Mouse (Mus musculus) NIH3T3 (cell line): ENCODE data around the gene Spock1.

Experiments used
- DNase-seq: peaks from one replicate; pipeline ENCODE4 v3.0.0-alpha.2; 2012; ENCODE audit warnings: low read depth

The Spock1 gene

DNA sequence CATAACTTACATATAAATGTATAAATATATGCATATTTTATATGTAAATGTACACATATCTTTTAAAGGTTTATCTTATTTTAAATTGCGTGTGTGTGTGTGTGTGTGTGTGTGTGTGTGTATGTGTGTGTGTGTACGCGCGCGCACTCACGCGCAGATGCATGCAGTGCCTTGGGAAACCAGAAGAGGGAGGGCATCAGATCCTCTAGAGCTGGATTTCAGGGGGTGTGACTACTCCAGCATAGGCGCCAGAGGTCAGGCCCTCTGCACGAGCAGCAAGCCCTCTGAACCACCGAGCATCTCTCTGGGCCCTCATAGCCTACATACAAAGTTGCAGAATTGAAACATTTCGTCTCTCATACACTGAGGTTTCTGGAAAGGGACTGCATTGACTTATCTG is 180.4 kb downstream of the Spock1 start:
- no peak for DNase-seq

DNA sequence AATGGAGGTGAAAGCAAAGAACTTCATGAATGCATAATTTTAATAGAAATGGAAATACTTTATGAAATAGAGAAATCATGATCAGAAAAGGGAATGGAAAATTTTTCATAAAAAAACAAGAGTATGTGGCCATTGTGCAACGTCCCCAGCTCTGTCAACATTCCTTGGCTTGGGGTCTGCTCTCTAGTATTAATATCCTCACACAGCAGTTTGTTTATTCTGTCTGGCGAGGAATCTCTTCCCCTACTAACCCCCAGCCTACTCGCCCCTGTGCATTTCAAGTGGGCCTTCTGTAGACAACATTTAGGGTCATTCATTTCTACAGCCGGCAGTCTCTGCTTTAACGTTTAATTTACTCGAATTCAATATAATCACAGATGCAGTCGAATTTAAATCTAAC is 181.5 kb downstream of the Spock1 start:
- no peak for DNase-seq

DNA sequence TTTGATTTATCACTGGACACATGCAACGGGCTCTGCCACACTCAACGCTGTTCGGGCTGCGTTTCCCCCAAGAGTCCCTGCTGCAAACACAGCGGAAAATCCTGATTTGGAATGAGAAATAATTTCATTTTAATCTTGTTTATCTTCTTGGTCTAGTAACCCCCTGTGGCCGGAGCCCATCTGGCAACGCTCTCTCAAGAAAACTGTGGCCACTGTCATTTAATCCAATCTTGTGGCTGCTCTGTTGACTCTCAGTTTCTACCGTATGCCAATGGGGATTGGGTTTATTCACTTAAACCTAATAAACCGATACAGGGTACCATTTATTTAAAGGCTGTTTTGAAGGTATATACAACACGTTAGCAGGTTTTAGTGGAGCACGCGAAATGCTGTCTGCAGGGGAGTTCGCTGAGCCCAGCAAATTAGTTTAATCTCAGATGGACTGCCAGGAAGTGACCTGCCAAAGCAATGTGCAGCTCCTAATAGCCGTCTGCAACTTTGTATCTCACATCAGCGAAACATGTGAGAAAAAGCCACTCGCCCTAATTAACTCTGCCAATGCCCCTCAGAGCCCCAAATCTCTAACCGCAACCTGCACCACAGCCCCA is 185.7 kb downstream of the Spock1 start:
- DNase-seq: no peak

DNA sequence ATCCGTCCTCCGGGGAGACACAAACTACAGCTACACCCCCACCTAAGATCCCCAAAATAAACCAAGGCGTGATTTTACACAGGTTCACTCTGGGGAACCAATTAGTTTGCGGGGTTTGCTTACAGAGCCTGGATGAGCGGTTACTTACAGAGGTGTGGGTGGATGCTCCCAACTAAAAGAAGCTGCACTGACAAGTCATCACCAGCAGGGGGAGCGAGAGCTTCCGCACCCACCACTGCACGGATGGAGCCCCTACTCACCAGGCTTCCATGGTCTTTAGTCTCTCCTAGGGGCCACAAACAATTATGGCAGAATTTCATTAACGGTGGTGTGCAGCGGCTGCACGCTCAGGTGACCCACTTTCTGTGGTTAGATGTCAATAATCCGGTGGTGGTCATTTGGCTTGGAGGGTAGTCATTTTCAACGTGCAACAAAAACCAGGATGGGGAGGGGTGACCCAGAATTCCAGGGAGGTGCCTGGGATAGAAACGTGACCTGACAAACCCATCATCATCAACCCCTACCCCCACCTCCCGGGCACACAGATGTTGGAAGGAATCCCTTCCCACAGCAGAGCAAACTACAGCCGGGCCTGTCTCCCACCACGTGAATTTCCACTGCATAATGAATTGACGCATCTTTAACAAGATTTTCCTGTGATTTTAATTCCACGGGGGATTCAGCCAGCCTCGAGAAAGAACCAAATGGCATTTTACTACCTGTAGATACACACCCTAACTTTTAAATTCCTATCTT is 186.4 kb downstream of the Spock1 start:
- no peak for DNase-seq

- no peak for DNase-seq
Observed at GRCm38 (mm10) chr13:57718087-57718486, 190.0 kb downstream of the Spock1 start.

GRCm38 (mm10) chr13:57712910-57713309 is 195.2 kb downstream of the Spock1 start:
- DNase-seq: no peak

GRCm38 (mm10) chr13:57708425-57708824 is 199.7 kb downstream of the Spock1 start:
- no peak for DNase-seq

DNA sequence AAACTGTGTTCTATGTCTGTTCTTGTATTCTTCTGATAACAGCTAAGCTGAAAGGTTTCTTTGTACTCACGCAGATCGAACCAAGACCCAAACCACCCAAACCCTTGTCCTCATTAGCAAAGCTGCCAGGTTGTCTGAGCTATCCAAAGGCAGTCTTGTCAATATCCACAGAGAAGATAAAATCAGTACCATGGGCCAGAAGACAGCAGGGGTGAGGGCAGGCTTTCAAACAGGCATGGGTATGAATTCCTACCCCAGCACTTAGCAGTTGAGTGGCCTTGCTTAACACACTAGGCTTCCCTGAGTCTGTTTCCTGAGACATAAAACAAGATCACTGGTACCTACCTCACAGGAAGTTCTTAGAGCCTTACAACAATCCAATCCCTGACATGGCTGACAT is 205.2 kb downstream of the Spock1 start:
- no peak for DNase-seq

DNA sequence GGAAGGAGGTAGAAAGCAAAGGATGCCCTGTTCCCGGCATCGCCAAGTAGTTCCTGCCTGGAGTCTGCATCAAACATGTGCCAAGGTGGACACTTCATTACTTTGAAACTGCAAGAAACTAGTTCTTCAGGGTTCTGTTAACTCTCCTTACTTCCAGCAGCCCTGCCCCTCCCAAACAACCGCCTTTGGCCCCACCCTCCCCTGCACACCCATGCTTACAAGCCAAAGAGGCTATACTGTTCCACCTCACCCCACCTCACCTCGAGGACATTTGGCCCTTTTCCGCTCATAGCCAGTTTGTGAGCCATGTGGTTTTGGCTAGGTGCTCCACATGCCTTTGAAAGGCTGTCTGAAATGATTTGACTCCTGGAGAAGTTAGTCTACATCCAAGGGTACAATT is 211.4 kb downstream of the Spock1 start:
- no peak for DNase-seq

DNA sequence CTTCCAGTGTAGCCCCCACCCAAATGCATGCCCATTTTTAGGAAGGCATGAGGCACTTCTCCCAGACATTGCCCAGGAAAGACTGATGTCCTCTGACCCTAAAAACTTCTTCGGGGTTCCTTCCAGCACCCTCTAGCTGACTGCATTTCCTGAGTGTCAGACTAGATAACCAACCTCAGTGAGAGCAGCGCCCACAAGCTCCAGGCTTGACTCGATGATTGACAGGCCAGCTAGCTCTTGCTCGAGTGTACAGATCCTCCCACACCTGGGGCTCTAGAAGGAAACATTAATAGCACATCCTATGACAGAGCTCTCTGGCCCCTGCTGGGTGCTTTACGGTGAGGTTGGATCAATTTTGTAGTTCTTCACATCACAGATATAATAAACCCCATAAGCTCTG is 219.2 kb downstream of the Spock1 start:
- no peak for DNase-seq

DNA sequence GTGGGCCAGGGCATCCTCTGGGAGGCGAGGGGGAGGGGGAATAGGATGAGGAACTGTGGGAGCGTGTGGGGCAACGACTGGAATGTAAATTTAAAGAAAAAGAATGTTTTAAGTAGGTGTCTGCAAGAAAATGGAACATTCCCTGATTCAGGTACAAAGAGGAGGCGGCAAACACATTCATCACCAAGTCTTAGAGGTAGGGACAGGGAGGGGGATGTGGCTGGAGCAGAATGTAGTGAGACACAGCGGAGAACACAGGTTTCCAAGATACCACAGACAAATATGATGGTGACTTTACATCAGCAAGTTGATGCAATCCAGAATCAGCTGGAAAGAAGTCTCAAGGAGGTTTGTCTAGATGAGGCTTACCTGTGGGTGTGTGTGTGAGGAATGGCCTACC is 221.7 kb downstream of the Spock1 start:
- no peak for DNase-seq

DNA sequence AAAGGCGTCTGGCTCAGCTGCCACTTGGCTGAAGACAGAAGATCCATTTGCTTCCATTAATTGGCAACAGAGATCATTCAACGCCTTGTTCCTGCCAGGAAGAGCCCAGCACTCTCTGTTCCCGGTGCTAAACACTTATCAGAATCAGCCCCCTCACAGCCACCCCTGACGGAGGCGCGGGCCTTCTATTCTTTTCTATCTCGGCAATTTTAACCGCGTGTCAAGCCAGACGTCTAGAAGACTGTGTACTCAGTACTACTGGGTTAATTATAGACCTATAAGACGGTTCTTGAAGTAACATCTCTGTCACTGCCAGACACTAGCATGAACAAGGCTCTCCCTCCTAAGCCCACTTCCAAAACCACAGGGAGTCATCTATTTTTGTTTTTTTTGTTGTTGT is 222.9 kb downstream of the Spock1 start:
- no peak for DNase-seq

DNA sequence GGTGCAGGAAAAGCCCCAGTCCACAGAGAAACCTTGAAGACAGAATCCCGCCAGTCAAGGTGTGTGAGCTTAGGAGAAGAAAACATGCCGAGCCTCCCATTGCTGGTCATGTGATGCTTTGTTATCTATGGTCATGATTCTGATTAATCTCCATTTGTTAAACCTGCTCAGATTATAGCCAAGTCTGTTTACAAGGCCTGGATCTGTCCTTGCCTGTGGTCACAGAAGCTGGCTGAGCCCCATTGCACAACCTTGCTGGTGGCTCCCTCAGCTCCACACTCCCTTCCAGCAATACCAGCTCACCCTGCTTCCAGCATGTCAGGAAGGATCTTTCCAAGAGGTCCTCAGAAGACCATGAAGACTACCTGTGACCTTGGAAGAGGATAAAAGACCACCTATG is 228.5 kb downstream of the Spock1 start:
- no peak for DNase-seq

DNA sequence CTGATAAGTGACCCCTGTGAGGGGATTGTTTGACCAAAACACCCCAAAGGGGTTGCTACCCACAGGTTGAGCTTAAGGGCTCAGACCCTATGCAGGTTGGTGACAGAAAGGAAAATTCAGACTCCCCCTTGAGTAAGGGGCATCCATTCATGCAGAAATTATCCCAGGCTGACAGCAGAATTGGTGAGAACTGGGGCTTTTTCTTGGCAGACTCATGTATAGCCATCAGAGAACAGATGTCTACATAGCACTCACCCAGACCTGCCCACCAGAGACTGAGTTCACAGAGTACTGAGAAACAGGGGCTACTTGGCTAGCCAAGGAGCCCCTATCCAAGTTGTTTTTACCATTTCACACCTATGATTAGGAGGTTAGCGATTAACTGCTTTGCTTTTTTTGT is 231.3 kb downstream of the Spock1 start:
- DNase-seq: no peak

- DNase-seq: no peak
Observed at GRCm38 (mm10) chr13:57673399-57673798, 234.7 kb downstream of the Spock1 start.

DNA sequence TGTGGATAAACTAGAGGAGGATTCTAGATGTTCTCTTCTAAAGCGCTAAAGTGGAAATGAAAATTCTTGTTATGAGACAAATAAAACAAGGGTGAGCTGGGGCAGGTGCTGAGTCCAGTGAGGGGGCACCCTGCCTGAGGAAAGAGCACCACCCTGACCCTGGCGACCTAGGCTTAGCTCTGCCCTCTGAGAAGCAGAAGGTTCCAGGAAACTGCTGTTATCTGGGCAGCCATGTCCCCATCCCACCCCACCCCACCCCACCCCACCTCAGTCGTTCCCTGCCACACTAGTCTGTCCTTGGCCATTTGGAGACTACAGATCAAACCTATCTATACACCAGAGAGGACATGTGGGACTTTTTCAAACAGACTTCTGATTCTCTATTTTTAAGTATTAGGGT is 235.4 kb downstream of the Spock1 start:
- no peak for DNase-seq

- no peak for DNase-seq
Observed at GRCm38 (mm10) chr13:57671919-57672318, 236.2 kb downstream of the Spock1 start.

DNA sequence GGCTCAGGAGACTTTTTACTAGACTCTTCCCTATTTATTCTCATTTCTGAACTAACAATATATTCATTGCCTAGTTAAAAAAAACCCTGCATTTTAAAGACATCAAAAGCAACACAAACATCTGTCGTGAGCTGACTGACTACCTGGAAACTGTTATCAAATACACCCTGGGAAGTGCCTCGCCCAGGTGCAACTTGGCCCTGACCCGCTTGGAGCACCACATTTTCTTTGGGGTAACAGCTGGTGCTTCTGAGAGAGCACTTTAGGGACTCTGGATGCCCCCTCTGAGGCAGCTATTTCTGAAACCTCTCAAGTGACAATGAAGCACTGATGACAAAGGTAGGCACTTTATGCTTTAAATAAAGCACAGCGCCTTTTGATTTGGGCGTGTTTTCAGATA is 236.8 kb downstream of the Spock1 start:
- DNase-seq: no peak

- DNase-seq: no peak
Observed at GRCm38 (mm10) chr13:57667621-57668020, 240.5 kb downstream of the Spock1 start.

GRCm38 (mm10) chr13:57666173-57666842 is 241.8 kb downstream of the Spock1 start:
- DNase-seq: no peak

GRCm38 (mm10) chr13:57662554-57662953 is 245.6 kb downstream of the Spock1 start:
- DNase-seq: no peak

DNA sequence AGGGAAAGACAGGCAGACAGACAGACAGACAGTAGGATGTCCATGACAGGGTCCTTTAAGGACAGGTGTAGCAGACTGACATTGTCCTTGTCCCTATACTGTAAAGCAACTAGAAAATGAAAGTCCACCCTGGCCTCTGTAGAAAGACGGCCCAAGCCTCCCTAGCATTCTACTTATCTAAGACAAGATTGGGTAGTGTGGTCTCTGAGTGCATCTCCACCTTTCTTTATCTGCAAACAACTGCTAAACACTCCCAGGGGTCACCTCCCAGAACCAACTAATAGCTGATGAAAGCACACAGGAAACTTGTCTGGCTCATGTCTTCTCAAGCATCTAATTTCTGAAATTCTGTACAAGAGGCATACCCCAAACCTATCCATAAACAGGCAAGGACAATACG is 247.6 kb downstream of the Spock1 start:
- DNase-seq: no peak

GRCm38 (mm10) chr13:57659872-57660271 is 248.3 kb downstream of the Spock1 start:
- no peak for DNase-seq
